Mouse (Mus musculus): ENCODE results near the gene Ubac2.
"Not testable (repeated sequence)": the region's sequence is repeated elsewhere in the genome, so short reads cannot be mapped to it uniquely, and the experiment has no call there.

Ubac2 gene

GRCm38 (mm10) chr14:121878176-121878858 is at the start of gene Ubac2:
Gene Ubac2 (plus strand): TSS chr14:121878620.
- peak; percentile 99 for DNase-seq (ENCODE audit: low spot score)

DNA sequence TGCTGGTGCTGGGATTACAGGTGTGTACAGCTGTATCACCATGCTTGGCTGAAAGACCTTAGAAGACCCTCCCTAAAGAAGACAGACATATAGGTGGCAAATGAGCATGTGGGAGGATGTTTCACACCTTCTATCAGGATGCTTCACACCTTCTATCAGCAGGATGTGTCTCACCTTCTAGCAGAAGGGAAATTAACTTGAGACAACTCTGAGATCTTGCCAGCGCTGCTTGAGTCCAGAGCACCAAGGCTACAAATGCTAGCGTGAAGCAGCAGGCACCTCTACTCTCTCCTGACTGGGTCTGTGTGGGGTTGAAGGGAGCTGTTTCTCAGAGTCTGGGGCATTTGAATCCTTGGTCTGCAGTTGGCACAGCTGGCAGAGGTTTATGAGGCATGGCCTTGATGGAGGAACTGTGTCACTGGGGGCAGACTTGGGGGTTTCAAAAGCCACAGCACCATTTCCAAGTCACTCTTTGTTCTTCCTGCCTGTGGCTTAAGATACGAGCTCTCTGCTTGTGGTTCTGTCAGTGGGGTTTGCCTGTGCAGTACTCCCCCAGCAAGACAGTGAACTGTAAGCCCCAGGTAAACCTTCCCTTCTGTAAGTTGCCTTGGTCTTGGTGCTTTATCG is 48.5 kb upstream of the Ubac2 start:
- DNase-seq (ENCODE audit: low spot score), result no peak

DNA sequence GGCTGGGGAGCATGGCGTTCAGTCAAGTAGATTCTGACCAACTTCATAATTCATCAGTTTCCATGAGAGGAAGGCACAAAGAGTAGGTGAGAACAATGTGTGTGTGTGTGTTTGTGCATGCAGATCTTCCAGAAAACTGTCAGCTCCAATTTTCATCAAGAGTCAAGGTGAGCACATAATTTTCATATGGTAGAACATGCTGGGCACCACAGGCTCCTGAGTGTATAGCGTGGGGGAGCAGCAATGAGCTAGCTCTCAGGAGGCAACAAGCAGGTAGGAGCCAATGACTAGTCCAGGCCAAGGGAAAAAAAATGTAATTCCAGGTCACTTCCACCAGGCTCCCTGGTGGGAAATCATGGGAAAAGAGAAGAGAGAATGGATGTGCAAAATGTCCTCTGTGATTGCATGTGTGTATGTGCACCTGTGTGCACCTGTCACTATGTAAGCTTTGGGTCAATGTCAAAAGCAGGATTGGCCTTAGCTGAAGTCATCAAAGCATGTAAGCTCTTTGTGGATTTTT is 45.4 kb upstream of the Ubac2 start:
- no peak for DNase-seq (ENCODE audit: low spot score)

GRCm38 (mm10) chr14:121838161-121838560 is 40.3 kb upstream of the Ubac2 start:
- DNase-seq (ENCODE audit: low spot score), result no peak

GRCm38 (mm10) chr14:121840217-121840616 is 38.2 kb upstream of the Ubac2 start:
- DNase-seq (ENCODE audit: low spot score), result no peak

- DNase-seq (ENCODE audit: low spot score), result no peak
Measured at GRCm38 (mm10) chr14:121844486-121844885, 33.9 kb upstream of the Ubac2 start.

GRCm38 (mm10) chr14:121851231-121851630 is 27.2 kb upstream of the Ubac2 start:
- no peak for DNase-seq (ENCODE audit: low spot score)

GRCm38 (mm10) chr14:121852531-121852930 is 25.9 kb upstream of the Ubac2 start:
- DNase-seq (ENCODE audit: low spot score), result no peak

GRCm38 (mm10) chr14:121865162-121865561 is 13.3 kb upstream of the Ubac2 start:
- peak; percentile 72 for DNase-seq (ENCODE audit: low spot score)

DNA sequence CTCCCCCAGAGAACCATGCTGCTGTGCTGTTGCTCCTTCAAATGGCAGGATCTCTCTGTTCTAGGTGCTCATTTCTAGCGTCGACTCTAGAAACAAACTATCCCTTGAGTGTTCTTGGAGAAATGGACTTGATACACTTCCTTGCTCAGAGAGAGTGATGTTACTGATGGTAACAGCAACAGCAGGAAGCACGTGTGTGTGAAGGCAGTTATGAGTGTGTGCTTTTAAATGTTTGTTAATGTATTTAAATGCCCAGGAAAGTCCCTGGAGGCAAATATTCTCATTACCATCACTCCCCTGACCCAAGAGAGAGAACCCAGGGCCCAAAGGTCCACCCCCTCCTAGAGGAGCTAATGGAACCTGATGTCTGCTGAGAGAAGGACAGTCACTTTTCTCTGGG is 11.8 kb upstream of the Ubac2 start:
- no peak for DNase-seq (ENCODE audit: low spot score)

- no peak for DNase-seq (ENCODE audit: low spot score)
Measured at GRCm38 (mm10) chr14:121869111-121869510, 9.3 kb upstream of the Ubac2 start.

- no peak for DNase-seq (ENCODE audit: low spot score)
Measured at GRCm38 (mm10) chr14:121872760-121873159, 5.7 kb upstream of the Ubac2 start.

GRCm38 (mm10) chr14:121873172-121873571 is 5.2 kb upstream of the Ubac2 start:
- no peak for DNase-seq (ENCODE audit: low spot score)

GRCm38 (mm10) chr14:121873646-121874045 is 4.8 kb upstream of the Ubac2 start:
- no peak for DNase-seq (ENCODE audit: low spot score)

DNA sequence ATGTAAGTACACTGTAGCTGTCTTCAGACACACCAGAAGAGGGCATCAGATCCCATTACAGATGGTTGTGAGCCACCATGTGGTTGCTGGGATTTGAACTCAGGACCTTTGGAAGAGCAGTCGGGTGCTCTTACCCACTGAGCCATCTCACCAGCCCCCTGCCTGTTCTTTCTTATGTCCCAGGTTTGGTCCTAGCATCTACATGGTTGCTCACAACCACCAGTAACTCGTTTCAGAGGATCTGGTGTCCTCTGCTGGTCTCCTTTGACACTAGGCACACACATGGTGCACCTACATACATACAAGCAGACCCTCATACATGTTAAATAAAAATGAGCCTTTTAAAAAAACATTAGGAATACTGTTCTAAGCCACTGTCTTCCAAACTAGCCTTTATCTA is 2.2 kb upstream of the Ubac2 start:
- DNase-seq (ENCODE audit: low spot score), result not testable (repeated sequence)

DNA sequence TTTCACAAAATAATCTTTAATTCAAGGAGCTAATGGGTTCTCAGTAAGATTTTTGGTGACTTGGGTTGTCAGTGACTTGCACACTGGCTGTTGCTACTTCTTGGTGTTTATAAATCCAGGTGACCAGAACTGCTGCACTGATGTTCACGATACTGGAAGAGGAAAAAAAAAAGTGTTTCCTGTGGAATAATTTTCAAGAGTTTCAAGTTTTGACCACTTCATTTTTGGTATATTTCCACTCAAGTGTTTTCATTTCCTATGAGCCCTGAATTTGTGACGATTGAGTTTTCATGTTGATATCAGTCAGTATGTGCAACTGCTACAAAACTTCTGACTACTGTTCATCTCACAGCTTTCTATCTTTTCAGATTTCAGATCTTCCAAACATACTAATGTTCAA is 1.6 kb upstream of the Ubac2 start:
- no peak for DNase-seq (ENCODE audit: low spot score)

DNA sequence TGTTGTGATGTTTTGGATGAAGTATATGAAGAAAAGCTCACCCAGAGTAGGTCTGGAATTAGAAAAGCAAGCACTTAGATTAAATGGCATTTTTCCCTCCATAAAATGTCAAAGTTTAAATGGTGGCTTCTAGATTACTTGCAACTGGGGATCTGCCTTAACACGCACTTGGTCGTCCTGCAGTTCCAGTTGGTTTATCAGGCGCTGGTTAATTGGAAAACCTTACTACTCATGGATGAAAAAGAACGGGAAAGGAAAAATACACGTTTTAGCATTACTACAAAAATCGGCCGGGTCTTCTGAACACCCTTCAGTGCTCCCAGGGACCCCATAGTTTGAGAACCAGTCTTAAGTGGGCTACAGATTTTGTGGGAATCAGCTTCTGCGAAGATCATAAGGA is 780 bp upstream of the Ubac2 start:
- DNase-seq (ENCODE audit: low spot score), result no peak

DNA sequence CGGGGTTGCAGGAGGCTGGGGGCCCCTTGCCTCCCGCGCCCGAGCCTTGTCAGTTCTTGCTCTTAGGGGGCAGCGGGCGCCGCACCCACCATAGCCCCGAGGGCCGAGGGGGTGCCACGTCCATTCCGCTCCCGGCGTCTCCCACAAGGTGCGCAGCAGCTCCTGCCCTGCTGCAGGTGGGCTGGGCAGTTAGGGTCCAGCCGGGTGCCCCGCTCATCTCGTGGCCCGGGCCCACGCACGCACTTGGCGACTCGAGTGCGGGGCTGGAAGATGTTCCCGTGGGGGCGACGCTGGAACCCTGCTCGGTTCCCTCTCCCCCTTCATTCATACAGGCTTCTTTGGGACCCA is 413 bp downstream of the Ubac2 start:
- no peak for DNase-seq (ENCODE audit: low spot score)

DNA sequence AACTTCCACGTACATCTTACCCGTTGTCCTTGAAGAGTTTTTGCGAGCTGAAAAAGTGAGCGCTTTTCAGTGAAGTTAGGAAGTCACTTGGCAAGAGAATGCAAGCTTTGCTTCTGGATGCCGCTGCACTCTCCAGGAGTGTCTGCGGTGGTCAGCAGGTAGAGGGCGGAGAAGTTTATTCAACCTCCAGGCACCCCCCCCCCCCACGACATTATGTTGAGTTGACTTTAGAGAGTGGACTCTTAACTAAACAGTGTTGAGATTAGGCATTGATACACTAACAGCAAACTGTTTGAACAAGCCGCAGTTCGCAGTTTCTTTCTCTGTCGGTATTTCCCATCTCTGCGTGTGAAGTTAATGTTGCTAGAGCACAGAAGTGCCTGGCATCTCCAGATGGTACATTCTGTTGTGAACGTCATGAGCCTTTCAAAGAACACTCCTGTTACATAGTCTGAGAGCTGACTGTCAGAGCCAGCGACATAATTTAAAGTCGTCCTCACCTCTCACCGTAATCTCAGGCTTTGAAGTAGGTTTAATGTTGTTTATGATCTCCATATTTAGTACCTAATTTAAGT is 933 bp downstream of the Ubac2 start:
- DNase-seq (ENCODE audit: low spot score), result no peak

DNA sequence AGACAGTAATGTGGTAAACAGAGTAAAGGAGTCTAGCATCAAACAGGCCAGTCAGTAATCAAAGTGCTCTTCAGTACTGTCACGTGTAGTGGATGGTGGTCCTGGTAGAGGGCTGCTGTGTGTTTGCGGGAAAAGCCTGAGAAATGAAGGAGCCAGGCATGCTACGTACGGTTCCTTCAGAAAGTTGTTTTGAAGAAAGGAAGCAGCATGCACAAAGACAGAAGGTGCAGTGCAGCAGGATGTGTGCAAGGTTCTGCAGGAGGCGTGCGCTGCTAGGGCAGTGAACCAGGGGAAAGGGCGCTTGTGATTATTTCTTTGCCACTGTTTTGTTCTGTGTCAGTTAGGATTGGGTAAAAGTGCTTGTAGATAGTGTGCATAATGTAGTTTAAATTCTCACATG is 2.8 kb downstream of the Ubac2 start:
- DNase-seq (ENCODE audit: low spot score), result no peak

DNA sequence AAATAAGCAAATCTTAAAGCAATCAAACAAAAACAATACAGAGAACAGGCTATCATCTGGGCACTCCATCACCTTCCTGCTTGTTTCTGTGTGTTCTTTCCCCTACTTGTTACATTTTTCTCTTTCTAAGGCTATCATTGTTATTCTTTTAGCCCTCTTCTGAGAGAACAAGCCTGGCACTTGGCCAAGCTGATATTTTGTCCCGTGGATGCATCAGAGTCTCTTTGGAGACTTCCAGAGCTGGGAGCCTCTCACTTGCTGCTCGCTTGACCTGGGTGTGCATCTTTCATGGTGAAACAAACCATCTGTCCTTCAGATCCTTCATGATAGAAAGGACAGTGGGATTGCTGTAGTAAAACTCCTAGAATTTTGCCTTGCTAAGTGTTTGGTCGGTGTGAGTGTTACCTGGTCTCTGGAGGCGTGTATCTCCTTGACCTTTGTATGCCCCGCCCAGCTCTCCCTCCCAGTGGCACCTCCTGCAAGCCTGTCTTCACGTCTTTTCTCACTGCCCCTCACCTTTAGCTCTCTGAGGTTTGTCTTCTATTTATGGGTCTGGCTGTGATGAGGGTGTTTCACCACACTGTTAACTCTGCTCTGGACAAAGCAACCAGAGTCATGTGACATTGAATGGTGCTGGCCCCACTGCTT is 5.9 kb downstream of the Ubac2 start:
- no peak for DNase-seq (ENCODE audit: low spot score)

- no peak for DNase-seq (ENCODE audit: low spot score)
Measured at GRCm38 (mm10) chr14:121893747-121894146, 15.3 kb downstream of the Ubac2 start.

All from urinary bladder, postnatal 25 days (tissue).